Mouse (Mus musculus) midbrain, embryonic 11.5 days (tissue): ENCODE data around the gene Nsmf. TPM values are rescaled to one million over a fixed set of nuclear protein-coding genes. Genes with fewer than 3 reads are reported as not detected.

ENCODE experiments used
- ATAC-seq: fragments of 200-750 bp; cut with Nextera tagmentation; 2 replicates; pipeline ENCODE4 v1.8.0; 2017; ENCODE audit warnings: moderate TSS enrichment, moderate library complexity; ENCODE audit not compliant: low FRiP score
- DNase-seq: peaks from one replicate; pipeline ENCODE4 v3.0.0; 2015; ENCODE audit warnings: low spot score; ENCODE audit errors: missing footprints
- H3K27ac ChIP-seq: fragments of 300-500 bp; sonication (generic); 2 replicates; pipeline ENCODE4 v1.5.1; 2014; ENCODE audit warnings: low read depth, low read length
- H3K27me3 ChIP-seq: fragments of 300-500 bp; sonication (generic); 2 replicates; pipeline ENCODE4 v1.6.1; 2014; ENCODE audit warnings: mild to moderate bottlenecking, low read length, moderate library complexity, mixed read lengths; ENCODE audit not compliant: control insufficient read depth, insufficient read depth
- H3K36me3 ChIP-seq: fragments of 300-500 bp; sonication (generic); 2 replicates; pipeline ENCODE4 v1.6.1; 2014; ENCODE audit warnings: mild to moderate bottlenecking, low read length, moderate library complexity, mixed read lengths; ENCODE audit not compliant: control insufficient read depth, insufficient read depth
- H3K4me1 ChIP-seq: fragments of 300-500 bp; sonication (generic); 2 replicates; pipeline ENCODE4 v1.6.1; 2014; ENCODE audit warnings: low read length; ENCODE audit not compliant: control insufficient read depth, insufficient read depth
- H3K4me2 ChIP-seq: fragments of 300-500 bp; sonication (generic); 2 replicates; pipeline ENCODE4 v1.6.1; 2014; ENCODE audit warnings: mild to moderate bottlenecking, moderate library complexity
- H3K4me3 ChIP-seq: fragments of 300-500 bp; sonication (generic); 2 replicates; pipeline ENCODE4 v1.5.1; 2014; ENCODE audit warnings: low read depth, low read length
- H3K9ac ChIP-seq: fragments of 300-500 bp; sonication (generic); 2 replicates; pipeline ENCODE4 v1.6.1; 2014; ENCODE audit warnings: low read length
- H3K9me3 ChIP-seq: fragments of 300-500 bp; sonication (generic); 2 replicates; pipeline ENCODE4 v1.6.1; 2016; ENCODE audit warnings: low read length; ENCODE audit not compliant: control insufficient read depth
- WGBS: fragments of 180-500 bp; shearing (Covaris S2); extraction: QIAGEN DNeasy Blood & Tissue Kit; methylation state at CpG from one replicate; pipeline ENCODE4 v1.1.7; 2014; 5-methylcytosine and 5-hydroxymethylcytosine counted together
- polyA plus RNA-seq: library from polyadenylated mRNA; unstranded; fragments of >200 nt; fragmentation: Nextera tagmentation; extraction: Ambion mirVana; gene quantifications from 2 replicates; pipeline ENCODE4 v1.2.1, GENCODE M21; 2014

Nsmf gene
- polyA plus RNA-seq, 1 experiment from 2014 or later = 34.7 TPM

GRCm38 (mm10) chr2:25053101-25053500 lies 1.1 kb upstream of the Nsmf start:
- H3K27me3 ChIP-seq = no peaks in the 10 kb centered on the region
- WGBS = 87% methylated on average over 6 of the region's 6 CpGs
- no peaks in the 10 kb centered on the region for H3K9me3 ChIP-seq
- H3K27ac ChIP-seq = no peak overlapping the region
- DNase-seq (no peak), ATAC-seq (no peak)
- no peak overlapping the region for H3K4me2 ChIP-seq
- peaks cover 4% of the 10 kb centered on the region; the same call in 1 of the 2 replicates for H3K36me3 ChIP-seq
- H3K4me3 ChIP-seq = no peak overlapping the region
- H3K4me1 ChIP-seq = peaks cover 12% of the 10 kb centered on the region
- no peak overlapping the region for H3K9ac ChIP-seq

GRCm38 (mm10) chr2:25055068-25055405 lies 882 bp downstream of the Nsmf start:
- WGBS = 52% methylated on average over 2 of the region's 2 CpGs
- peak overlapping the region; percentile 87 for H3K9ac ChIP-seq
- no peak overlapping the region for H3K27ac ChIP-seq

GRCm38 (mm10) chr2:25055409-25056155 lies 1.4 kb downstream of the Nsmf start:
- WGBS = 89% methylated on average over 21 of the region's 21 CpGs
- no peak for DNase-seq
- H3K27me3 ChIP-seq = no peaks in the 10 kb centered on the region
- H3K27ac ChIP-seq = no peak overlapping the region
- peak overlapping the region; percentile 79; the same call in 1 of the 2 replicates for H3K4me2 ChIP-seq
- ATAC-seq = 0 out of 2 replicates have a peak, but pooled peaks have one; percentile 0
- peak overlapping the region; percentile 90 for H3K4me3 ChIP-seq
- H3K36me3 ChIP-seq = peaks cover 6% of the 10 kb centered on the region; the same call in 1 of the 2 replicates
- peak overlapping the region; percentile 87 for H3K9ac ChIP-seq
- no peaks in the 10 kb centered on the region for H3K9me3 ChIP-seq
- peaks cover 12% of the 10 kb centered on the region for H3K4me1 ChIP-seq

More at GRCm38 (mm10) chr2:25055068-25055405, 882 bp downstream of the Nsmf start:
- ATAC-seq = peak; percentile 31
- Histone ChIP-seq H3K36me3 (peaks cover 6% of the 10 kb centered on the region; the same call in 1 of the 2 replicates), H3K9me3 (no peaks in the 10 kb centered on the region), H3K4me1 (peaks cover 12% of the 10 kb centered on the region), H3K4me3 (peak overlapping the region; percentile 90), H3K27me3 (no peaks in the 10 kb centered on the region), H3K4me2 (peak overlapping the region; percentile 79)
- DNase-seq = no peak

GRCm38 (mm10) chr2:25058926-25059325 lies 4.8 kb downstream of the Nsmf start:
- ATAC-seq (no peak), DNase-seq (no peak)
- Histone ChIP-seq H3K4me3 (no peak overlapping the region), H3K4me2 (no peak overlapping the region), H3K9me3 (no peaks in the 10 kb centered on the region), H3K4me1 (peaks cover 12% of the 10 kb centered on the region), H3K27me3 (no peaks in the 10 kb centered on the region), H3K9ac (no peak overlapping the region), H3K36me3 (peaks cover 6% of the 10 kb centered on the region; the same call in 1 of the 2 replicates), H3K27ac (no peak overlapping the region)
- 86% methylated on average over 7 of the region's 7 CpGs for WGBS

GRCm38 (mm10) chr2:25063523-25063922 lies 9.4 kb downstream of the Nsmf start:
- DNase-seq = no peak
- no peak for ATAC-seq
- WGBS = 94% methylated on average over 5 of the region's 5 CpGs
- Histone ChIP-seq H3K9ac (no peak overlapping the region), H3K27ac (no peak overlapping the region), H3K4me2 (no peak overlapping the region), H3K27me3 (no peaks in the 10 kb centered on the region), H3K36me3 (no peaks in the 10 kb centered on the region), H3K9me3 (no peaks in the 10 kb centered on the region), H3K4me3 (no peak overlapping the region), H3K4me1 (no peaks in the 10 kb centered on the region)

- no peaks in the 10 kb centered on the region for H3K36me3 ChIP-seq
- H3K27ac ChIP-seq = no peak overlapping the region
- 95% methylated on average over 1 of the region's 1 CpGs for WGBS
- H3K27me3 ChIP-seq = no peaks in the 10 kb centered on the region
- DNase-seq (no peak), ATAC-seq (no peak)
- no peaks in the 10 kb centered on the region for H3K9me3 ChIP-seq
- H3K4me2 ChIP-seq = no peak overlapping the region
- no peak overlapping the region for H3K4me3 ChIP-seq
- H3K4me1 ChIP-seq = no peaks in the 10 kb centered on the region
- no peak overlapping the region for H3K9ac ChIP-seq
Observed at GRCm38 (mm10) chr2:25064285-25064684, 10.1 kb downstream of the Nsmf start.

GRCm38 (mm10) chr2:25065537-25065936 lies 11.4 kb downstream of the Nsmf start:
- Histone ChIP-seq H3K4me1 (no peaks in the 10 kb centered on the region), H3K27me3 (no peaks in the 10 kb centered on the region), H3K27ac (no peak overlapping the region), H3K36me3 (no peaks in the 10 kb centered on the region), H3K9me3 (no peaks in the 10 kb centered on the region), H3K4me3 (no peak overlapping the region), H3K4me2 (no peak overlapping the region), H3K9ac (no peak overlapping the region)
- ATAC-seq = no peak
- no peak for DNase-seq

GRCm38 (mm10) chr2:25066552-25066951 lies 12.4 kb downstream of the Nsmf start:
- no peak for ATAC-seq
- Histone ChIP-seq H3K4me3 (no peak overlapping the region), H3K27me3 (no peaks in the 10 kb centered on the region), H3K36me3 (no peaks in the 10 kb centered on the region), H3K9me3 (no peaks in the 10 kb centered on the region), H3K9ac (no peak overlapping the region), H3K4me2 (no peak overlapping the region), H3K27ac (no peak overlapping the region), H3K4me1 (no peaks in the 10 kb centered on the region)
- DNase-seq = no peak
- 90% methylated on average over 4 of the region's 4 CpGs for WGBS

- ATAC-seq (no peak), DNase-seq (no peak)
- Histone ChIP-seq H3K9ac (no peak overlapping the region), H3K4me2 (no peak overlapping the region), H3K4me1 (no peaks in the 10 kb centered on the region), H3K27ac (no peak overlapping the region), H3K4me3 (no peak overlapping the region), H3K36me3 (no peaks in the 10 kb centered on the region), H3K27me3 (no peaks in the 10 kb centered on the region), H3K9me3 (no peaks in the 10 kb centered on the region)
- 83% methylated on average over 4 of the region's 4 CpGs for WGBS
Observed at GRCm38 (mm10) chr2:25069537-25069936, 15.4 kb downstream of the Nsmf start.
